Mouse (Mus musculus): ENCODE measurements around the gene Gm49403.
"Not testable (repeated sequence)": the region's sequence is repeated elsewhere in the genome, so short reads cannot be mapped to it uniquely, and the experiment has no call there.

Gm49403 gene

DNA sequence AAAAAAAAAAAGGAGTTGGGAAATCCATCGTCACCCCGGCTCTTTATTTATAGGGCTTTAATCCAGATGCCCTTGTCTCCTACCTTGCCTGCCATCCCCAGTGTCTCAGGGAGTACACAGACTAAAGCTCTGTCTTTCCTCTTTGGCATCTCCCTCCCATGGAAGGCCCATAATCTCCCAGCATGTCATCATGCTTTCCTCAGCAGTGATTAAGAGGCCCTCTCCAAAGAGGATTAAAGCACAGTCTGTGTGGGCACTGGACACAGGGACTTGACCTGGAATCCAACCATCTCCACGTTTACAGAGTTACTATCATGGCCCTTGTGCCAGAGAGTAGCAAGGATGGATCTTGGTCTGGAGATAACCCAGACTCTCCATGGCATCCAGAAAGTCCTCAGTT lies at the start of gene Gm49403, which contains the start of gene Lbhd1:
Gene Gm49403 (plus strand): TSS at position 315 of the 400 bp plus-strand sequence.
Gene Lbhd1 (plus strand): TSS at position 117 of the 400 bp plus-strand sequence.
- DNase-seq (ENCODE audit: low read depth, low spot score): no peak

DNA sequence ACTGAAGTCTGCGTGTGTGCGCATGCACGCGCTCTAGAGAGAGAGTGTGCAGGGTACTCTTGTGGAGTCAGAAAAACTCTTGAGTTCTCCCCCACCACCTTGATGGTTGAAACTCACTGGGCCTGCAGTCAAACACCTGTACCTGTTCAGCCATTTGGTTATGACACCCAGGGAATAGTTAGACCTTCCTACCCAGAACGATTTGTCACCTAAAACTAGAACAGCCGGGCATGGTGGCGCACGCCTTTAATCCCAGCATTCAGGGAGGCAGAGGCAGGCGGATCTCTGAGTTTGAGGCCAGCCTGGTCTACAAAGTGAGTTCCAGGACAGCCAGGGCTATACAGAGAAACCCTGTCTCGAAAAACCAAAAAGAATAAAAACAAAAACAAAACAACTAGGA lies 47.4 kb upstream of the Gm49403 start:
- not testable (repeated sequence) for DNase-seq (ENCODE audit: low read depth, low spot score)

DNA sequence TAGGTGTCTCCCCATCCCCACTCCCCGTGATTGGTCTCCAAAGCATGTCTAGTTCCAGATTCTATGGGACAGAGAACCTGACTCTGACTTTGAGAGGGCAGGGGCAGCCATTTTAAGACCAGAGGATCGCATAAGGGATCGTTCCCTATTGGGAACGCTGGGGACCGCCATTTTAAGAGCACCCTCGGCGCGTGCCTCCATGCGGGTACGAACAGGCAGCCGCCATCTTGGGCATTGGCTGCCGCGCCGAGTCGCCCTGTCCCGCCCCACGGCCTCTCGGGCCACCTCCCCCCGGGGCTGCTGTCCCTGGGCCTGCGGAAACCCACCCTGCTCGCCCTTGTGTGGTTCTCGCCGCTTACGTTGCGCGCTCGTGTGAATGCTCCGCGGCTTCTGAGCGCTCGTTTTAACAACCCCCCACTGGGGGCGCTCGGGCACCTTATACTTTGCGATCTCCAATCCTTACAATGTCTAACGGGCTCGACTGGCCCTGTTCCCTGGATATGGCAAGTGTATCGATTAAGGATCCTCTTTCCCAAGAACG lies 46.4 kb upstream of the Gm49403 start, which contains the start of gene Bscl2:
Gene Bscl2 (plus strand): TSS at position 217 of the 541 bp plus-strand sequence.
- peak; percentile 70 for DNase-seq (ENCODE audit: low read depth, low spot score)

DNA sequence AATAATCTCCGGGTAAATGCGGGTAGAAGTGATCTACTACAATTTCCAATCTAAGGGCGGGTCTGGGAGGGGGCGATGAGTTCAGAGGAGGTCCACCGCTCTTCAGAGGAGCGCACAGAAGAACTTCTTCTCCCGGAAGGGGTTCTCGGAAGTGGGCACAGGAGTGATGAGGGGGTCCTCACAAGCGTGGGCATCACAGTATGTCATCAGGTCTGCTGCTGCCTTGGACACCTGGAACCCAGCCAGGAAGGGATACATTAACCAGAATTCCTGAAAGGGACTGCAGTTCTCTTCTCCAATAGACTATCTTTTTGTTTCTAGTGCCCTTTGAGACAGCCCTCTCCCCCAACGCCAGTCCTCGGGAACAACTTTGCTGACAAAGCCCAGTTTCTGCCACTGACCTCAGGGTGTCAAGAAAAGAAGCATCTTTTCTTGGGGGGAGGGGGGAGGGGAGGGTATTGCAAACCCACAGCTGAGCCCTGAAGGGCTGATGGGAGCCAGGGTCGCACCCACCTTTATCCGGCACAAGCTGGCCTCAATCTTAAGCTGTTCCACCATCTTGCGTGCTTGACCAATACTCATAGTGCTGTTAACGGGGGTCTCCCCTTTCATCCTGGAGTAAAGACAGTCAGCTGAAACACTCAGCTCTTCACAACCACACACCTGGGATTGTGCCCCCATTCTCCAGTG lies 45.5 kb upstream of the Gm49403 start:
- DNase-seq (ENCODE audit: low read depth, low spot score): peak; percentile 41

DNA sequence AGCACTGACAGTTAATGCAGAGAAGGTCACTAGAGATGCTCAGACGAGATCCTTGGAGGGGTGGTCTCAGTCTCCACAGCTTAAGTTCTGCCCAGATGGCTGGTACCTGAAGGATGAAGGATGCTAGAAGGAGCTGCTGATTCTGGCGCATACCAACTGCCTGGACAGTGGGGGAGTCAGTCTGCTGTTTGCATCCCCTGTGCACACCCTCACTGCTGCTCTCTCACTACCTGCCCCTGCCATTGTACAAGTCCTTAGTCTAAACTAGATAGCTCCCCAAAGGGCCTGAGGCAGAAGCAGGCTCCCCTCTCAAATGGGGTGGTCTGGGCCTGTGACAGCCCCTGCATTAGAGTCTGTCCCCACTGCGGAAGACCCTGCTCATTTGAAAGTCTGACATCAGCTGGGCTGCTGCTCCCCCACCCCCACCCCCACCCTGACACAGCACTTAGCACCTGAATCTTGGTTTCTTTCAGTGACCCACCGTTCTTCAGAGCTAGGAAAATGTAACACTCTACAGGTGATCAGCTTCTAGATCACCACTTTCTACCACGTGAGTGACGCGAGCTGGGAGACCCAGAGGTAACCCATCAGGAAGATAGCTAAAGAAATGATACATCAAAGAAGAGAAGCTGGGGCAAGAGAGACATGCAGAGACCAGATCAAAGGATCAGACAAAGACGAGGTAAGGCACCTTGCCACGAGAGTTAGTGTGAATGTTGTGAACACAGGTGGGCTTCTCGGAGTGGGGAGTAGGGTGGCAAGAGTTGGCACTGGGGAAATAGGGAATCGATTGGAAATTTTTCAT lies 44.4 kb upstream of the Gm49403 start, which contains the start of gene Gng3:
Gene Gng3 (minus strand): TSS at position 92 of the 805 bp plus-strand sequence.
- DNase-seq (ENCODE audit: low read depth, low spot score): no peak

DNA sequence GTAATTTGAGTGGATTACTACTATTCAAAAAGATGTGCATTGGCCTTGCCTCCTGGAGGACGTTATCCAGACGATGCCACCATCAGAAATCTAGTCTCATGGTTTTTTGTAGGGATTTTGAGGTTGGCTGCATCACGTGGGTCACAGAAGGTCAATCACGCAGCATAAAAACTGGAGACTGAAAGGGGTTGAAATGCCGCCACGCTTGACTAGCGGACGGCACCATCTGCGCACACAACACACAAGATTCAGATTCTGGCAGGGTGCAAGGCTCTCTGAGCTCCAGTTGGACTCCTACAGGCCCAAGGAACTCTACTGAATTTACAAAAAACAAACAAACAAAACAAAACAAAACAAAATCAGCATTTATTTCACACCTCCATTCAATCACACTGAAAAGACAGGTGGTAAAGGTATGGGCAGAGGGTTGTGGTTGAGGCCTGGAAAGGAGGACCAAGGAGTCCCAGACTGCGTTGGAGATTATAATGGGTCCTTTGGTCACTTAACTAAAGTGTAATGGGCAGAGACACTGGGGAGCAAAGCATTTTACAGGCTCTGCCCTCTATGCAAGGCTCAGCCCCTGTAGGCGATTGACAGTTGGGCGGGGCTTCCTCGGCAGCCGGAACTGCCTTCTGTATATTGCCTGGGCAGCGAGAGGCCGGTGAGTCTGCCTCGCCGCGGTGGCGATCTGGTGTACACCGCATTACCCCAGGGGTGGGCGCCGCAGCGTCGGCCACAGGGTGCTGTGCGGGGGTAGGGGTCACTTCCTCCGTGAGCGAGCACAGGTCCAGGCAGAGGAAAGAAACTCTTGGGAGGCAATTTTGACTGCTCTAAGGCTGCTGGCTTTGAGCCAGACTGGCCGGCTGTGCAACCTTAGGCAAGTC lies 43.6 kb upstream of the Gm49403 start:
- DNase-seq (ENCODE audit: low read depth, low spot score): peak; percentile 54

DNA sequence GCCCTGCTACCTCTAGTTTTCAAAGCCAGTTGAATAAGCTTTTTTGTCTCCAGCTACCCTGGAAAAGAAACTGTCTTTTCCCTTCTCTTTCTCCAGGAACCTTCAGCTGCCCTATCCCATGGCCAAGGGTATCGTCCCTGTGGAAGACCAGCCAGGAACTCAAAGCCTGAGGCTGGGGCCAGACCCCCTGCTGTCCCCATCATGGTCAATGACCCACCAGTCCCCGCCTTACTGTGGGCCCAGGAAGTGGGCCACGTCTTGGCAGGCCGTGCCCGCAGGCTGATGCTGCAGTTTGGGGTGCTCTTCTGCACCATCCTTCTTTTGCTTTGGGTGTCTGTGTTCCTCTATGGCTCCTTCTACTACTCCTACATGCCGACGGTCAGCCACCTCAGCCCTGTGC lies 42.7 kb upstream of the Gm49403 start:
- no peak for DNase-seq (ENCODE audit: low read depth, low spot score)

DNA sequence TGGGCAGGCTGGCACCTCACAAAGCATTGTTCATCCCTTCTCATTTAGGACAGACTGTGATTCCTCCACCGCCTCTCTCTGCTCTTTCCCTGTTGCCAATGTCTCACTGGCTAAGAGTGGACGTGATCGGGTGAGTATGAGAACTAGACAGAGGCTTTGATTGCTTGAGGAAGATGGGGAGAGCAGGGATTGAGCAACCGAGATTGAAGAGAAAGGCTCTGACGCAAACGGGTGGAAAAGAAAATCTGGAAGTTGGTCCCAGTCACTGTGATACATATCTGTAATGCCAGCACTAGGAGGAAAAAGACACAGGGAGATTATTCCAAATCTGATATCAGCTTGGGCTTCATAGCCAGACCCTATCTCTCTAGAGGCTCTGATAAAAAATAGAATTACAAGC lies 40.8 kb upstream of the Gm49403 start:
- no peak for DNase-seq (ENCODE audit: low read depth, low spot score)

DNA sequence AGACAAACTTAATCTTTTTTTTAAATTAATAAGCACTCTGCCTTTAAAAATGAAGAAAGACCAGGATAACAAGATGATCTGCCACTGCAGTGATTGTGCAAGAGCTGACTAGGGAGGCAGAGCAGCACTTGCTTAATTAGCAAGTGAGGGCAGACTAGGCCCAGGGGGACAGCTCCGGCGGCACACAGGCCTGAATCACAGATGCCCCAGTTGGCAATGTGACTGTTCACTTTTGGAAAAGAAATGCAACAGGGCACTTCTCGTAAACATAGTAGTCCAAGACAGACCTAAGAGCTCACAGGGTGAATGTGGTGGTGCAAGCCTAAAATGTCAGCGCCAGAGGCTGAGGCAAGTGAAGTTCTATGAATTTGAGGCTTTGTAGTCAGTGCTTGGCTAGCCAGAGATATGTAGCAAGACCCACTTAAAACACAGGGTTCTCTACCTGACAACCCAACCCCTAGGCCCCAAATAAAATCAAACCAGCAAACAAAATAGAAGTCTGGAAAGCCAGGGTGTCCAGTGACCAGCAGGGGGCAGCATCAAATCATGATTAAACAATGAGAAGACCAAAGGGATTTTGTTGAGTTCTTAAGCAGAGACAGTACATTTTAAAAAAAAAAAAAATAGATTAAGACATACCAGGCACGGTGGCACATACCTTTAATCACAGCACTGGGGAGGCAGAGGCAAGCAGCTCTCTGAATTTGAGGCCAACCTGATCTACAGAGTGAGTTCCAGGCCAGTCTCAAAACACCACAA lies 39.2 kb upstream of the Gm49403 start:
- peak; percentile 56 for DNase-seq (ENCODE audit: low read depth, low spot score)

DNA sequence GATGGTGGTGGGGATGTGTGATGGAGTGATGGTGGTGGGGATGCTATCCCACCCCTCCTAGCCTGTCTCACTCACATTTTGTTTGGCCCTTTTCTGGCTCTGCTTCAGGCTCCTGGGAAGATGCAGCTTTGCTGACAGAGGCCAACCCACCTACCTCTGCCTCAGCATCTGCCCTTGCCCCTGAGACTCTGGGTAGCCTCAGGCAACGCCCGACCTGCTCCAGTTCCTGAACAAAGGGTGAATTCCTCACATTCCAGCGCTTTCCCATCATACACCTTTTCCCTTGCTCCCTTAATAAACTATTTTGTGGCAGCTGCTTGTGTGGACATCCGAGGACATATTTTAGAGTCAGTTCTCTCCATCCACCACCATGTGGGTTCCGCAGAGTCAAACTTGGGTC lies 35.4 kb upstream of the Gm49403 start:
- no peak for DNase-seq (ENCODE audit: low read depth, low spot score)

DNA sequence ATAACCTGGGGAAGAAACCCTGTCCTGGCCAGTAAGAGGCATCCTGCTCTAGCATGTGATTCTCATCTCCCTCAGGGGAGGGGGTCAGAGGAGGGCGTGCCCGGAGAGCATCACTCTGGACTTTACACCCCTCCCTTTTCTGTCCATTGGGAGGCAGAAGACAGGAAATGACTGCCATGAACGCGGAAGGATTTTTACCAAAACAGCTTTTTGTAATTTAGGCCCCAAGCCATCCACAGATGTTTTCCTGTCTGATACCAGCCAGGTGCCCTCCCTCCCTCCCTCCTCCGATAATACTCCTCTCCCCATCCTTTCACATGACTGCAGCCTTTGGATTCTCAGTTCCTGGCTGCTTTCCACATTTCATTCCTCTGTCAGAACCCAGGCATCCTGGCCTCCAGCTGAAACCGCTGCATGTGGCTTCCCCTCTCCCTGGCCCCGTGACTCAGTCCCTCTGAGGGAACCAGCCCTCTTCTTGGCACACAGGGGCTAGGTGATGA lies 33.3 kb upstream of the Gm49403 start, which contains the start of gene Lrrn4cl:
Gene Lrrn4cl (plus strand): TSS at position 367 of the 500 bp plus-strand sequence.
- peak; percentile 89 for DNase-seq (ENCODE audit: low read depth, low spot score)

DNA sequence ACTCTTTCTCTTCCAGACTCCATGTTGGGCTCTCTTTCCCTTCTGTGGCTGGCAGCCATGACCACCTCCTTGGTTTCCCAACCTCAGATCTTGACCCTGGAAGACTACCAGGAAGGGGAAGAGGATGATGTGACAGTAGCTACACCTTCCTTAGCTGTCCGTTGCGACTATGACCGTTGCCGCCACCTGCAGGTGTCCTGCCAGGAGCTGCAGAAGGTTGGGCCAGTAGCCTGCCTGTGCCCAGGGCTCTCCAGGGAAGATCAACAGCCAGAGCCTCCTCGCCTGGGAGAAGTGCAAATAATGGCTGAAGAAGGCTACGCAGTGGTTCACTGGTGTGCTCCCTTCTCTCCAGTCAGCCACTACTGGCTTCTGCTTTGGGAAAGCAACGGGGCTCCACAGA lies 32.1 kb upstream of the Gm49403 start:
- no peak for DNase-seq (ENCODE audit: low read depth, low spot score)

DNA sequence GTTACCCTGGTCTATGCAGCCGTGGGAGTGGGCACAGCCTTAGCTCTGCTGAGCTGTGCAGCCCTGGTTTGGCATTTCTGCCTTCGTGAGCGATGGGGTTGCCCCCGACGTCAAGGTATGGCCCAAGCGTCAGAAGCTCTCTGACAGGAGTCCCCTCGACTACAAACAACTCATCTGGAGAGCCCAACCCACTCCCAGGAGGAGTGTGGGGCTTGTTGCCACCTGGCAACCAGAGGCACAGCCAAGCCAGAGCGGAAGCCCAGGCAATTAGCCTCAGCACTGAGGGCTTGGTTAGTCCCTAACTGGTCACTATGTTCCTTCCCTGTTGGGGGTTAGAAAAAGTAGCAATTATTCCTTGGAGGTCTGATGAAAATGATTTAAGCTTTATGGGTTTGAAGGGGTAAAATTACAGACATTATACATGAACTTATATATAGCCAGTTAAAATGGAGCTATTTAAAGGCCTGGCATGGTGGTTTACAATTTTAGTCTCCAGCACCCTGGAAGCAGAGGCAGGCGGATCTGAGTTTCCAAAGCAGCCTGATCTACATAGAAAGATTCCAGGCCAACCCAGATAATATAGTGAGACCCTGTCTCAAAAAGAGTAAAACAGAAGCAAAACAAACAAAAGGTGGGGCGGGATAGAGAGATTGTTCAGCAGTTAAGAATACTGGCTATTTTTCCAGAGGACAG lies 31.3 kb upstream of the Gm49403 start:
- DNase-seq (ENCODE audit: low read depth, low spot score): peak; percentile 59

DNA sequence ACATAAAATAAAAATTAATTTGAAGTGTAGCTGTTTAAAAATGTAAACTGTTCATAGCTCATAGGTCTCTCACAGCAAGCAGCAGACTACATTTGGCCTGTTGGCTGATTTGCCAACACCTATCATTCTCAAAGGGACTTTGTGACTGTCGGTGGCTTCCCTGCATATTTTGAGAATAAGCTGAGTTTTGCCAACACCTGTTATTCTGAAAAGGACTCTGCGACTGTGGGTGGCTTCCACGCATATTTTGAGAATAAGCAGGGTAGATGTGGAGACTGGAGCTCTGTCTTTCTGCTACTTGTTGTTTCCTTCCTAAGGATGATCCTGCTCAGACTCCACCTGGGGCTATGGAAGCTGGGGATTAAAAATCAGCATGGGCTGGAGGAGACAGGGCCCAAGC lies 30.6 kb upstream of the Gm49403 start:
- no peak for DNase-seq (ENCODE audit: low read depth, low spot score)

DNA sequence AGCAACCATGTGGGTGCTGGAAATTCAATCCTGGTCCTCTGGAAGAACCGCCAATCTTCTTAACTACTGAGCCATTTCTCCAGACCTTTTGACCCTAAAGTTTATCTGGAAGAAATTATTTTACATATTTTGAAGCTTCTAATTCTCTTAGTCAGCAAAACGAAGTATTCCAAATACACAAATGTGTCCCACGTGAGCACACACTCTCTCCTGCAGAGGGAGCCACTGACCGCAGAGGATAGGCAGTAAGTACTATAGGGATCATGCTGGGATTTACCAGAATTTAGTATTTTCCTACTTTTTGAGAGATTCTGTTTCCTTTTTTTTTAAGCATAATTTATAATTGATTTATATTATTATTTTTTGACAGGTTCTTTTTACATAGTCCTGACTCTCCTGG lies 26.0 kb upstream of the Gm49403 start:
- no peak for DNase-seq (ENCODE audit: low read depth, low spot score)

DNA sequence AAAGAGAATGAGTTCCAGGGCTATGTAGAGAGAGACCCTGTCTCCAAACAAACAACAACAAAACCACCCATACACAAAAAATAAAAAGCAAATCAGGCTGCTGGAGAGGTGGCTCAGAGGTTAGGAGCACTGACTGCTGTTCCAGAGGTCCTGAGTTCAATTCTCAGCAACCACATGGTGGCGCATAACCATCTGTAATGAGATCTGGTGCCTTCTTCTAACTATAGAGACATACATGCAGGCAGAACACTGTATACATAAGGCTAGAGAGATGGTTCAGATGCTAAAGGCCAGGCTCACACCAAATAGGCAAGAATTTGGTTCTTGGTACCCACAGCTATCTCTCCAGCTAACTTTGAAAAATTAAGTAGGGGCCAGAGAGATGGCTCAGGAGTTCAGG lies 24.7 kb upstream of the Gm49403 start:
- DNase-seq (ENCODE audit: low read depth, low spot score): no peak

DNA sequence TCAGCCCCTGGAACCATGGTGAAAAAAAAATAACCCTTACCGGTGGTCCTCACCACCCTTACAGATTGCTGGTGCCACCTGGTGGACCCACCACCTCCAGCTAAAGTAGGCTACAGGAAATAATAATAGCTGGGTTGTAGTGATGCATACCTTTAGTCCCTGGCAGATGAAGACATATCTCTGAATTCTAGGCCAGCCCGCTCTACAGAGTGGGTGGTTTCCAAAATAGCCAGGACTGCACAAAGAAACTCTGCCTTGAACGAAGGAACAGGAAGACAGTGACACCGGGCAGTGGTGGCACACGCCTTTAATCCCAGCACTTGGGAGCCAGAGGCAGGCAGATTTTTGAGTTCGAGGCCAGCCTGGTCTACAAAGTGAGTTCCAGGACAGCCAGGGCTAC lies 19.5 kb upstream of the Gm49403 start:
- DNase-seq (ENCODE audit: low read depth, low spot score): no peak

DNA sequence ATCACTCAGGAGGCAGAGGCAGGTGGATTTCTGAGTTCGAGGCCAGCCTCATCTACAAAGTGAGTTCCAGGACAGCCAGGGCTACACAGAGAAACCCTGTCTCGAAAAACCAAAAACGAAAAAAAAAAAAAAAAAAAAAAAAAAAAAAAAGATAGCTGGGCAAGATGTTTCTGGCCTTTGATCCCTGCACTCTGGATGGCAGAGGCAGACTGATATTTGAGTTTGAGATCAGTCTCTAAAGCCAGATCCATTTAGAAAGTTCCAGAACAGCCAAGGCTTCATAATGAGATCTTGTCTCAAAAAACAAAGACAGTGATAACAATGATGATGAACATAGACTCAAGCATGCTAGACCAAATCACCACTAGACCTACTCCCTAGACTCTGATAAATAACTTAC lies 13.3 kb upstream of the Gm49403 start:
- DNase-seq (ENCODE audit: low read depth, low spot score): not testable (repeated sequence)

DNA sequence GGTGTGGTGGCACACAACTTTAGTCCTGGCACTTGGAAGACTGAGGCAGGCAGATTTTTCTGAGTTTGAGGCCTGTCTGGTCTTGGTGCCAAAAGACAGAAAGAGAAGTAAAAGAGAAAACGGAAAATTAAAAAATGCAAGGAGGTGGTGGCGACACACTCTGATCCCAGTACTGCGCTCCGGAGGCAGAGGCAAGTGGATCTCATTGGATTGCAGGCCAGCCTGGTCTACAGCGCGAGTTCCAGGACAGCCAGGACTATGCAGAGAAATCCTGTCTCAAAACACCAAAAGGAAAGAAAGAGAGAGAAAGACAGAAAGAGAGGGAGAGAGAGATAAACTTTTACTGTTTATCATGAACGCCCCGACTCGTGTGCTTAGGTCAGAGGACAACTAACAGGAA lies 12.9 kb upstream of the Gm49403 start:
- no peak for DNase-seq (ENCODE audit: low read depth, low spot score)

All from skeletal muscle tissue, adult 2 months (tissue).